Mouse (Mus musculus) embryonic facial prominence, embryonic 15.5 days (tissue): ENCODE measurements at regions not wholly inside any gene's neighbourhood (a gene's known extent, or its start where the extent isn't known, plus 50 kb on each side); places are given as distances from the start of the nearest gene placed in this dataset.

Experiments used
- ATAC-seq: fragments of 200-750 bp; cut with Nextera tagmentation; 2 replicates; pipeline ENCODE4 v1.8.0; 2017; ENCODE audit warnings: low read depth, moderate TSS enrichment; ENCODE audit not compliant: insufficient number of reproducible peaks, low FRiP score, low TSS enrichment
- H3K27ac ChIP-seq: fragments of 300-500 bp; sonication (generic); replicated peaks from 2 replicates; pipeline ENCODE4 v1.5.1; 2015; ENCODE audit warnings: mild to moderate bottlenecking, inconsistent platforms
- H3K27me3 ChIP-seq: fragments of 300-500 bp; sonication (generic); 2 replicates; pipeline ENCODE4 v1.6.1; 2015; ENCODE audit warnings: inconsistent platforms
- H3K36me3 ChIP-seq: fragments of 300-500 bp; sonication (generic); 2 replicates; pipeline ENCODE4 v1.6.1; 2015; ENCODE audit warnings: mild to moderate bottlenecking, inconsistent platforms
- H3K4me1 ChIP-seq: fragments of 300-500 bp; sonication (generic); 2 replicates; pipeline ENCODE4 v1.6.1; 2015; ENCODE audit warnings: inconsistent platforms
- H3K4me2 ChIP-seq: fragments of 300-500 bp; sonication (generic); replicated peaks from 2 replicates; pipeline ENCODE4 v1.6.1; 2015; ENCODE audit warnings: mild to moderate bottlenecking, inconsistent platforms
- H3K4me3 ChIP-seq: fragments of 300-500 bp; sonication (generic); replicated peaks from 2 replicates; pipeline ENCODE4 v1.5.1; 2015; ENCODE audit warnings: mild to moderate bottlenecking, inconsistent platforms
- H3K9ac ChIP-seq: fragments of 300-500 bp; sonication (generic); 2 replicates; pipeline ENCODE4 v1.6.1; 2015; ENCODE audit warnings: inconsistent platforms
- H3K9me3 ChIP-seq: fragments of 300-500 bp; sonication (generic); replicated peaks from 2 replicates; pipeline ENCODE4 v1.6.1; 2016; ENCODE audit warnings: inconsistent platforms
- WGBS: fragments of 180-500 bp; shearing (Covaris S2); methylation state at CpG from one replicate; pipeline ENCODE4 v1.1.7; 2015; 5-methylcytosine and 5-hydroxymethylcytosine counted together

- ATAC-seq: no peak
- WGBS: 48% methylated on average over 2 of the region's 2 CpGs
- Histone ChIP-seq H3K9ac (no peak overlapping the region), H3K9me3 (no peaks in the 10 kb centered on the region), H3K36me3 (no peaks in the 10 kb centered on the region), H3K4me1 (no peaks in the 10 kb centered on the region), H3K4me2 (no peak overlapping the region), H3K4me3 (no peak overlapping the region), H3K27me3 (no peaks in the 10 kb centered on the region), H3K27ac (no peak overlapping the region)
These were observed 671.2 kb upstream of the Stxbp6 start for GRCm38 (mm10) chr12:45745697-45746096.

- Histone ChIP-seq H3K27me3 (no peaks in the 10 kb centered on the region), H3K4me2 (no peak overlapping the region), H3K9me3 (no peaks in the 10 kb centered on the region), H3K4me1 (no peaks in the 10 kb centered on the region), H3K27ac (no peak overlapping the region), H3K9ac (no peak overlapping the region), H3K36me3 (no peaks in the 10 kb centered on the region), H3K4me3 (no peak overlapping the region)
- ATAC-seq: no peak
- 81% methylated on average over 2 of the region's 2 CpGs for WGBS
These were observed 670.1 kb upstream of the Stxbp6 start for GRCm38 (mm10) chr12:45744619-45745018.

GRCm38 (mm10) chr12:45733661-45734060, 659.2 kb upstream of the Stxbp6 start:
- Histone ChIP-seq H3K9me3 (no peaks in the 10 kb centered on the region), H3K27me3 (no peaks in the 10 kb centered on the region), H3K9ac (no peak overlapping the region), H3K36me3 (no peaks in the 10 kb centered on the region), H3K4me2 (no peak overlapping the region), H3K27ac (no peak overlapping the region), H3K4me3 (no peak overlapping the region), H3K4me1 (0 out of 2 replicates have a peak, but pooled peaks cover 2% of the 10 kb centered on the region)
- no peak for ATAC-seq
- 31% methylated on average over 4 of the region's 4 CpGs for WGBS

GRCm38 (mm10) chr12:45724565-45725370, 650.3 kb upstream of the Stxbp6 start:
- WGBS: 74% methylated on average over 5 of the region's 5 CpGs
- Histone ChIP-seq H3K27ac (no peak overlapping the region), H3K4me2 (no peak overlapping the region), H3K4me3 (no peak overlapping the region), H3K9ac (no peak overlapping the region), H3K4me1 (no peaks in the 10 kb centered on the region), H3K9me3 (no peaks in the 10 kb centered on the region), H3K27me3 (no peaks in the 10 kb centered on the region), H3K36me3 (no peaks in the 10 kb centered on the region)
- no peak for ATAC-seq

- no peak overlapping the region for H3K9ac ChIP-seq
- H3K4me3 ChIP-seq: no peak overlapping the region
- H3K27ac ChIP-seq: no peak overlapping the region
- no peaks in the 10 kb centered on the region for H3K9me3 ChIP-seq
- no peak overlapping the region for H3K4me2 ChIP-seq
- no peak for ATAC-seq
- no peaks in the 10 kb centered on the region for H3K27me3 ChIP-seq
- no peaks in the 10 kb centered on the region for H3K36me3 ChIP-seq
- no peaks in the 10 kb centered on the region for H3K4me1 ChIP-seq
These were observed 636.8 kb upstream of the Stxbp6 start for GRCm38 (mm10) chr12:45711351-45711750.

- no peak overlapping the region for H3K4me3 ChIP-seq
- no peaks in the 10 kb centered on the region for H3K4me1 ChIP-seq
- no peak overlapping the region for H3K27ac ChIP-seq
- WGBS: 72% methylated on average over 1 of the region's 1 CpGs
- no peaks in the 10 kb centered on the region for H3K36me3 ChIP-seq
- no peaks in the 10 kb centered on the region for H3K9me3 ChIP-seq
- ATAC-seq: no peak
- H3K9ac ChIP-seq: no peak overlapping the region
- no peaks in the 10 kb centered on the region for H3K27me3 ChIP-seq
- H3K4me2 ChIP-seq: no peak overlapping the region
These were observed 636.3 kb upstream of the Stxbp6 start for GRCm38 (mm10) chr12:45710766-45711165.

- Histone ChIP-seq H3K4me3 (no peak overlapping the region), H3K4me2 (no peak overlapping the region), H3K9me3 (no peaks in the 10 kb centered on the region), H3K36me3 (no peaks in the 10 kb centered on the region), H3K27ac (no peak overlapping the region), H3K9ac (no peak overlapping the region), H3K4me1 (no peaks in the 10 kb centered on the region), H3K27me3 (no peaks in the 10 kb centered on the region)
- 78% methylated on average over 1 of the region's 1 CpGs for WGBS
- ATAC-seq: no peak
These were observed 614.8 kb upstream of the Stxbp6 start for GRCm38 (mm10) chr12:45689291-45689690.

- ATAC-seq: no peak
- Histone ChIP-seq H3K4me2 (no peak overlapping the region), H3K27ac (no peak overlapping the region)
These were observed 612.3 kb upstream of the Stxbp6 start for GRCm38 (mm10) chr12:45686765-45687164.

GRCm38 (mm10) chr12:45672361-45672760, 597.9 kb upstream of the Stxbp6 start:
- Histone ChIP-seq H3K27ac (no peak overlapping the region), H3K36me3 (no peaks in the 10 kb centered on the region), H3K9ac (no peak overlapping the region), H3K27me3 (no peaks in the 10 kb centered on the region), H3K4me1 (no peaks in the 10 kb centered on the region), H3K4me3 (no peak overlapping the region), H3K9me3 (no peaks in the 10 kb centered on the region), H3K4me2 (no peak overlapping the region)
- no peak for ATAC-seq
- 20% methylated on average over 3 of the region's 3 CpGs for WGBS

More at GRCm38 (mm10) chr12:45686765-45687164, 612.3 kb upstream of the Stxbp6 start:
- H3K9me3 ChIP-seq: no peaks in the 10 kb centered on the region
- H3K36me3 ChIP-seq: no peaks in the 10 kb centered on the region
- no peak overlapping the region for H3K9ac ChIP-seq
- H3K4me3 ChIP-seq: no peak overlapping the region
- H3K4me1 ChIP-seq: no peaks in the 10 kb centered on the region
- H3K27me3 ChIP-seq: no peaks in the 10 kb centered on the region

- no peak overlapping the region for H3K4me3 ChIP-seq
- H3K4me1 ChIP-seq: no peaks in the 10 kb centered on the region
- H3K36me3 ChIP-seq: no peaks in the 10 kb centered on the region
- H3K27me3 ChIP-seq: no peaks in the 10 kb centered on the region
- H3K9ac ChIP-seq: no peak overlapping the region
- H3K4me2 ChIP-seq: no peak overlapping the region
- H3K9me3 ChIP-seq: no peaks in the 10 kb centered on the region
- ATAC-seq: no peak
- H3K27ac ChIP-seq: no peak overlapping the region
- WGBS: 35% methylated on average over 4 of the region's 4 CpGs
These were observed 597.0 kb upstream of the Stxbp6 start for GRCm38 (mm10) chr12:45671554-45671948.

GRCm38 (mm10) chr12:45670874-45671553, 596.5 kb upstream of the Stxbp6 start:
- H3K9me3 ChIP-seq: no peaks in the 10 kb centered on the region
- H3K9ac ChIP-seq: no peak overlapping the region
- H3K4me2 ChIP-seq: no peak overlapping the region
- no peak overlapping the region for H3K4me3 ChIP-seq
- H3K4me1 ChIP-seq: no peaks in the 10 kb centered on the region
- no peaks in the 10 kb centered on the region for H3K27me3 ChIP-seq
- no peak for ATAC-seq
- no peak overlapping the region for H3K27ac ChIP-seq
- H3K36me3 ChIP-seq: no peaks in the 10 kb centered on the region
- WGBS: 68% methylated on average over 13 of the region's 13 CpGs
